Mouse (Mus musculus) cerebellum, postnatal 4 days (tissue): ENCODE data around the gene Creb3l4.
"Not testable (repeated sequence)": the region's sequence is repeated elsewhere in the genome, so short reads cannot be mapped to it uniquely, and the experiment has no call there.

Experiments used
- DNase-seq, 2 experiments: peaks; one replicate each; pipeline ENCODE4 v3.0.0; 2022; ENCODE audit warnings: low spot score in 2 of 2, mixed read lengths in 1 of 2

Creb3l4 gene

DNA sequence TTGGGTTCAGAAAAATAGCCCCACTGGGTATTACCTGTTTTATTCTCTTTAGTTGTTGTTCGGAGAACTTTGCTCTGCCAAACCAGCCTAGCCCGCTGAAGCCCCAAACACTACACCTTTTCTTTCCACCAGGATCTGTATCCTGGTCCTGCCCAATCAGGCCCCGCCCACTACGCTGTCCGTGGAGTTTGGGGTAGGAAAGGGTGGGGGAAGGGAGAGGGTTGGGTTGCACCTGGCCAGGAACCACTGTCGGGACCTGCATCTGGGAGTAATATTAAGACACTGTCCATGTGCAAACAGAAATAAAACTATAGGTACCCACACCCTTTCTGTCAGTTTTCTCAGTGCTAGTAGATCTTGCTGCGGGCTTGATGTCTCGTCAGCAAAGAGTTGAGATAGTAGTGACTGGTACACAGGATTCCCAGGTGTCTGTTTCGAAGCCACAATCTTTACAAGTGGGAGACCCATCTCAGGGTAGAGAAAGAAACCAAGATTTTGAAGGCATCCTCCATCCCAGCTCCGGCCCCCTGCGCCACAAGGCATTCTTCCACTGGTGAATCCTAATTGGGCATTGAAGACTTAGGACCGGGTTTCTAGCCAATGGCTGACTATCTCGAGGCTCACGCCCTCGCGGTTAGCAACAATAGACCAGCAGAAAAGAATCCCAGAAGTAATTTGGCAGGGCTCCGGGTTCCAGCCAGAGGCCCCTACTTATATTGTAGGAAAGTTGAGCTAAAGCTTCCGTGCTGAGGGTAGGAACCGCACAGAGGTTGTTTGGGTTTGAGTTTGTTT is at the start of gene Creb3l4:
Creb3l4 (minus strand) TSS at position 529 of the 792 bp plus-strand sequence.
- DNase-seq: no peak

- peak; percentile 94 to 97 for DNase-seq
These were observed 49.3 kb upstream of the Creb3l4 start, which contains the start of gene Gatad2b for GRCm38 (mm10) chr3:90292345-90293275. Gene Gatad2b, plus strand, starts transcription at chr3:90293178.

- no peak for DNase-seq
These were observed 48.7 kb upstream of the Creb3l4 start for GRCm38 (mm10) chr3:90291982-90292344.

DNA sequence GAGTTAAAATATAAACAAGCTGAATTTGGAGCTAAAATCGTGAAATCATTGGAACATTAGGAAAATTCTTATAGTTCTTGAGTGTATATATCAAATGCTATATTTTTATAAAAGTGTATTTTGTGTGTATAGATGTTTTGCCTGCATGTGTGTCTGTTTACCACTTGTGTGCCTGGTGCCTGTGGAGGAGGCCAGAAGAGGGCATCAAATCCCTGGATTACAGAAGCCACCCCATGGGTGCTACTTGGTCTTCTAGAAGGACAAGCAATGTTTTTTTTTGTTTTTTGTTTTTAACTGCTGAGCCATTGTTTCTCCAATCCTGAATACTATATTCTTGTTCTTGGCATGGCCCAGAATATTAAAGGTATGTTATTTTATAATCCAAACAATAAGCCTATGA is 47.3 kb upstream of the Creb3l4 start:
- no peak for DNase-seq

GRCm38 (mm10) chr3:90289403-90289802 is 46.1 kb upstream of the Creb3l4 start:
- not testable (repeated sequence) for DNase-seq

- no peak for DNase-seq
These were observed 40.8 kb upstream of the Creb3l4 start for GRCm38 (mm10) chr3:90284150-90284549.

DNA sequence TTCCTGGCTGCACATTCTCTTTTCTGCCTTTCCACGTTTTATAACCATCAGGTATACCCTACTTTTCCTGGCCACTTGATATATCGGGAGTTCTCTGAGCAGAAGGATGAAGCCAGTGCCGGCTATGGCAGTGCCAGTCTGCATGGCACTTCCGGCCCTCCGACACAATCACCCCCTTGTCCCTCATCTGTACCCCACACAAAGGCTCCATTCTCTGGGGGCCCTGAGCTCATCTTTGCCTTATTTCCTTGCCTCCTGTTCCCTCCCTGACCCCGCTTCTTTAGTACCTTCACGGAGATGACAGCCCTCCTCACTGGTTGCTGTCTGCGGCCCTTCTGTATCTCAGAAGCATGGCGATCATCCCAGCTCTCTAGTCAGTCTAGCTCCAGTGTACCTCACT is 37.4 kb upstream of the Creb3l4 start:
- no peak for DNase-seq

DNA sequence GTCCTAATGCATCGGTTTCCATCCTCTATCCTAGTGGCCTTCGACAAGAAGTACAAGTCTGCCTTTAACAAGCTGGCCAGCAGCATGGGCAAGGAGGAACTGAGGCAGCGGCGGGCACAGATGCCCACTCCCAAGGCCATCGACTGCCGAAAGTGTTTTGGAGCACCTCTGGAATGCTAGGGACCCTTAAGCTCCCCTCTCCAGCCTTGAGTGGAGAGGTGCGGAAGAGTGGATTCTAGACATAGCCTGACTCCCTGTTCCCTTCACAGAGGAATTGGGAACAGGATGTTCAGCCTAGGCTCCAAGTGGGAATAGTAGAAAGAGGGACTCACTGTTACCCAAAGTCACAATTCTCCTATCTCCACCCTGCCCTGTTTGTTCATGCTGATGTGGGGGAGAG is 36.4 kb upstream of the Creb3l4 start:
- DNase-seq: no peak

- no peak for DNase-seq
These were observed 35.9 kb upstream of the Creb3l4 start for GRCm38 (mm10) chr3:90279216-90279615.

GRCm38 (mm10) chr3:90278211-90278610 is 34.9 kb upstream of the Creb3l4 start:
- DNase-seq: no peak

- DNase-seq: no peak
These were observed 34.5 kb upstream of the Creb3l4 start for GRCm38 (mm10) chr3:90277793-90278192.

DNA sequence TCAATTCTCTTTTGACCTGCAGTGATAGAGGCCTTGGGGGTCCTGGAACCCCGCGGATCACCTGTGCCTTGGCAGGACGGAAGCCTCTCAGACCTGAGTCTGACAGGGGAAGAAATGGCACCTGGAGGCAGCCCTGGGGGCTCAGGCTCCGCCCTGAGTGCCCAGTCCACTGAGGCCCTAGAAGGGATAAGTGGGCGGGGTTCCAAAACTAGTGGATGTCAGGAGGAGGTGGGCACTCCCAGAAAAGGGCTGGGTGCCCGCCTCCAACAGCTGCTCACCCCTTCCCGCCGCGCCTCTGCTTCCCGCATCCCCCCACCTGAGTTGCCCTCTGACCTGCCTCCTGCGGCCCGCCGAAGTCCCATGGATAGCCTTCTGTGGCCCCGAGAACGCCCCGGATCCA is 33.5 kb upstream of the Creb3l4 start:
- no peak for DNase-seq

DNA sequence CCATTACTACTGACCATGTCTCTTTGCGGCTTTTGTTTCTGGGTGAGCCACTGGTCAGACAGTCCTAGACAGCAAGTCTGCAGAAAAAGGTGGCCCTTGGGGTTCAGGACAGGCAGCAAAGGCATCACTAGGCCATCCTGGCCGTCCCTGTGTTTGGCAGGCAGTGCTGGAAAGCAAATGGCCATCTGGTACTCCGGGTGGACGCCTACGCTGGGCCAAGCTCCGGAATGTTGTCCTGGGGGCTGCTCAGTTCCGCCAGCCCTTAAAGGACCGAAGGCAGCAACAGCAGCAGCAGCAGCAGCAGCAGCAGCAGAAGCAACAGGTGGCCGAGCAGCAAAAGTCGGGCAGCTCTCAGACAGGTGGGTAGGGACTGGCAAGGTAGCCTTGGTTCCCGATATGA is 32.0 kb upstream of the Creb3l4 start:
- no peak for DNase-seq

- no peak for DNase-seq
These were observed 30.5 kb upstream of the Creb3l4 start for GRCm38 (mm10) chr3:90273855-90274254.

- no peak for DNase-seq
These were observed 28.9 kb upstream of the Creb3l4 start for GRCm38 (mm10) chr3:90272170-90272569.

- no peak for DNase-seq
These were observed 27.5 kb upstream of the Creb3l4 start for GRCm38 (mm10) chr3:90270784-90271183.

DNA sequence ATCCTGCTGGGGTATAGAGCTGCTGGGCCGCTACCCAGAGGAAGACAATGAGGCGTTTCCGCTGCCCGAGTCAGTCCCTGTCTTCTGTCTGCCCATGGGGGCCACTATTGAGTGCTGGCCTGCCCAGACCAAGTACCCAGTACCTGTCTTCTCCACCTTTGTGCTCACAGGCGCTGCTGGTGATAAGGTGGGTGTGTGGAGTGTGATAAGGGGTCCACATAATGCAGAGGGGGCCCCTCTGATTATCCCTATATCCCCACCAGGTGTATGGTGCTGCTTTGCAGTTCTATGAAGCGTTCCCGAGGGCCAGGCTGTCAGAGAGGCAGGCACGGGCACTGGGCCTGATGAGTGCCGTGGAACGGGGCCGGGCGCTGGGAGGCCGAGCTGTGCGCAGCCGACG is 25.7 kb upstream of the Creb3l4 start:
- no peak for DNase-seq

DNA sequence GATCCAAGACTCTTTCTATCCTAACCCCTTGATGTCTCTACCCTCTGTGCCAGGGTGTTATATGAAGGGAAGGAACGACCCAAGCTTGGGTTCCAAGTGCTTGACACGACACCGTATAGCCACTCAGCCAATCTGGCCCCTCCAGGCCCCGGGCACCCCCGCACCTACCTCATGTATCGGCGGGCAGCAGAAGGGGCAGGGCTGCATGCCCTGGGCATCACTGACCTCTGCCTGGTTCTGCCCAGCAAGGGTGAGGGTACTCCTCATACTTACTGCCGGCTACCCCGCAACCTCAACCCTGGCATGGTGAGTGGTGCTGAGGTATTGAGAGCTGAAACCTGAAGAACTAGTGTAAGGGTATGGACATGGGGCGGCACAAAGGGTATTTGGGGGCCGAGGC is 24.9 kb upstream of the Creb3l4 start:
- DNase-seq: no peak

- DNase-seq: no peak
These were observed 23.8 kb upstream of the Creb3l4 start for GRCm38 (mm10) chr3:90266901-90267775.

- no peak for DNase-seq
These were observed 22.8 kb upstream of the Creb3l4 start for GRCm38 (mm10) chr3:90265932-90266741.
